Mouse (Mus musculus) MEL (cell line): Measurements from ENCODE around the gene Nudt3.

ENCODE experiments used
- CTCF ChIP-seq, 3 experiments: IDR thresholded peaks in 2 of 3; conservative IDR thresholded peaks in 1 of 3; 2 replicates each; pipeline ENCODE4 v1.5.1; 2011 to 2012; ENCODE audit warnings: low read length in 3 of 3, low read depth in 2 of 3, mild to moderate bottlenecking in 2 of 3, improper control_type of control experiment in 1 of 3, inconsistent platforms in 1 of 3, mixed read lengths in 1 of 3, moderate library complexity in 1 of 3; ENCODE audit not compliant: control insufficient read depth in 1 of 3, insufficient read depth in 1 of 3, poor library complexity in 1 of 3, severe bottlenecking in 1 of 3
- ELF1 ChIP-seq: IDR thresholded peaks from 2 replicates; pipeline ENCODE4 v1.6.1; 2014; ENCODE audit warnings: low read depth, mild to moderate bottlenecking, inconsistent platforms, low read length, improper control_type of control experiment, moderate library complexity
- GATA1 ChIP-seq: IDR thresholded peaks from 2 replicates; pipeline ENCODE4 v1.6.1; 2011; ENCODE audit warnings: low read depth, low read length, improper control_type of control experiment
- POLR2A ChIP-seq, 2 experiments: IDR thresholded peaks; 2 replicates each; pipeline ENCODE4 v1.6.1; 2011 to 2012; ENCODE audit warnings: low read length in 2 of 2, mild to moderate bottlenecking in 2 of 2, control low read depth in 1 of 2, improper control_type of control experiment in 1 of 2, low read depth in 1 of 2, moderate library complexity in 1 of 2; ENCODE audit not compliant: control insufficient read depth in 1 of 2, insufficient read depth in 1 of 2, poor library complexity in 1 of 2

DNA sequence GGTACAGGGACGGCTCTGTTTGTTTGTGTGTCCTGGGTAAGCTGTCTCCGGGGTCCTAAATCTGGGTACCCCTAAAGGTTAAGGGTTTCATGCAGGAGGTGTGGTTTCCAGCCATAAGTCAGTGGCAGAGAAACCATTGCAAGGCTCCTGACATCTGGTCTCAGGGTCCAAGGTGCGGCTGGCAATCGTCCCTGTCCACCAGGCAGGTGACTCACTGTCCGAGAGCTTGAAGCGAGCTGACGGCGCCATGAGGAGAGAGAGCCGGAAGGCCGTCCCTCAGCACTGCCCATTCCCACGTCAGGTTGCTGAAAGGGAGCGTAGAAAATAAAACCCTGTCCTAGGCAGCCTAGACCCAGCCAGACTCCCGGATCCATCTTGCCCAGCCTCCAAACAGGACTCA lies 27.3 kb upstream of the Nudt3 start:
- TF ChIP-seq ELF1 (no peak), POLR2A (IDR thresholded peaks at IDR 0.05; ENCODE audit: control insufficient read depth in 1 of 2, insufficient read depth in 1 of 2, low read depth in 1 of 2, low read length in 2 of 2, poor library complexity in 1 of 2) (no peak), CTCF (IDR thresholded peaks at IDR 0.05 in 2 of 3, conservative IDR thresholded peaks at IDR 0.05 in 1 of 3; ENCODE audit: control insufficient read depth in 1 of 3, insufficient read depth in 1 of 3, low read depth in 2 of 3, low read length in 3 of 3, poor library complexity in 1 of 3, severe bottlenecking in 1 of 3) (no peak), GATA1 (no peak)
